Mouse (Mus musculus) heart, postnatal 0 days (tissue): ENCODE data around the gene Arhgap24.

Experiments used
- CTCF ChIP-seq: IDR thresholded peaks from 2 replicates; pipeline ENCODE4 v1.5.1; 2016; ENCODE audit warnings: antibody characterized with exemption, control low read depth, low read depth
- EP300 ChIP-seq: IDR thresholded peaks from 2 replicates; pipeline ENCODE4 v1.6.1; 2016; ENCODE audit warnings: antibody characterized with exemption, low read depth

- TF ChIP-seq CTCF: no peak
- no peak for TF ChIP-seq EP300
Observed at GRCm38 (mm10) chr5:102491554-102491953, 10.4 kb downstream of the Arhgap24 start.
